Mouse (Mus musculus) ovary, postnatal 10 days (tissue): ENCODE measurements around the gene Gm21887.
"Not testable (repeated sequence)": the region's sequence is repeated elsewhere in the genome, so short reads cannot be mapped to it uniquely, and the experiment has no call there.

Experiments used
- DNase-seq: peaks from one replicate; pipeline ENCODE4 v3.0.0; 2022; ENCODE audit warnings: low spot score

Gene Gm21887

DNA sequence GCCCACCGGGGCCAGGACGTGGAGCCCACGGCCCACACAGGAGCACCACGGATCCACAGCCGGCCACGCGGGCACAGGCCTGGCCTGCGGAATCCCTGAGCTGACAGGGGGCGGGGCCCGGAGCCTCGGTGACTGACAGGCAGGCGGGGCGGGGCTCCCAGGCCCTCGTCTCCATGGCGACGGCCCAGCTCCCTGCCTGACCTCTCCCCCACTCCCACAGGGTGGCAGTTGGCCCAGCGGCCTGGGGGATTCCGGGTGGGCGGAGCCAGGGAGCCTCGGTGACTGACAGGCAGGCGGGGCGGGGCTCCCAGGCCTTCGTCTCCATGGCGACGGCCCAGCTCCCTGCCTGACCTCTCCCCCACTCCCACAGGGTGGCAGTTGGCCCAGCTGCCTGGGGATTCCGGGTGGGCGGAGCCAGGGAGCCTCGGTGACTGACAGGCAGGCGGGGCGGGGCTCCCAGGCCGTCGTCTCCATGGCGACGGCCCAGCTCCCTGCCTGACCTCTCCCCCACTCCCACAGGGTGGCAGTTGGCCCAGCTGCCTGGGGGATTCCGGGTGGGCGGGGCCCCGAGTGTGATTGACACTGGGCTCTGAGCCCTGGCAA, 11.5 kb upstream of the Gm21887 start:
- peak; percentile 100 for DNase-seq

DNA sequence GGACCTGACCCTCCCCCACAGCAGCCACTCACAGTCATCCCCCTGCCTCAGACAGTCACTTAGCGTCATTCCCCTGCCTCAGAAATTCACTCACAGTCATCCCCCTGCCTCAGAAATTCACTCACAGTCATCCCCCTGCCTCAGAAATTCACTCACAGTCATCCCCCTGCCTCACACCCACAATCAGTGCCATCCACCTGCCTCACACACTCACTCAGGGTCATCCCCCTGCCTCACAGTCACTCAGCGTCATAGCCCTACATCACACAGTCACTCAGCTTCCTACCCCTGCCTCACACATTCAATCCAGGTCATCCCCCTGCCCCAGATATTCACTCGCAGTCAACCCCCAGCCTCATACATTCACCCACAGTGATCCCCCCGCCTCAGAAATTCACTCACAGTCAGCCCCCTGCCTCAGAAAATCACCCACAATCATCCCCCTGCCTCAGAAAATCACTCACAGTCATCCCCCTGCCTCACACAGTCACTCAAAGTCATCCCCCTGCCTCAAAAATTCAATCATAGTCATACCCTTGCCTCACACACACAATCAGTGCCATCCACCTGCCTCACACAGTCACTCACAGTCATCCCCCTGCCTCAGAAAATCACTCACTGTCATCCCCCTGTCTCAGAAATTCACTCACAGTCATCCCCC, 10.8 kb upstream of the Gm21887 start:
- DNase-seq, result not testable (repeated sequence)

DNA sequence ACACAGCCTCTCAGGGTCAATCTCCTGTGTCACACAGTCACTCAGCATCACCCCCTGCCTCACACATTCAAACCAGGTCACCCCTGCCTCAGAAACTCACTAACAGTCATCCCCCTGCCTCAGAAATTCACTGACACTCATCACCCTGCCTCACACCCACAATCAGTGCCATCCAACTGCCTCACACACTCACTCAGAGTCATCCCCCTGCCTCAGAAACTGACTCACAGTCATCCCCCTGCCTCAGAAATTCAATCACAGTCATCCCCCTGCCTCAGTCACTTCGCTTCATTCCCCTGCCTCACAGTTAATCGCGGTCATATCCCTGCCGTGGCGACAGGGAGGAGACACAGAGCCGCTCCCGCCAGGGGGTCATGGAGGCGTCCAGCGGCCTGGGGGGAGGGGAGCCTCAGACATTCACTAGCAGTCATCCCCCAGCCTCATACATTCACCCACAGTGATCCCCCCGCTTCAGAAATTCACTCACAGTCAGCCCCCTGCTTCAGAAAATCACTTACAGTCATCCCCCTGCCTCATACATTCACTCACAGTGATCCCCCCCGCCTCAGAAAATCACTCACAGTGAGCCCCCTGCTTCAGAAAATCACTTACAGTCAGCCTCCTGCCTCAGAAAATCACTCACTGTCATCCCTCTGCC, 10.1 kb upstream of the Gm21887 start:
- DNase-seq, result not testable (repeated sequence)

DNA sequence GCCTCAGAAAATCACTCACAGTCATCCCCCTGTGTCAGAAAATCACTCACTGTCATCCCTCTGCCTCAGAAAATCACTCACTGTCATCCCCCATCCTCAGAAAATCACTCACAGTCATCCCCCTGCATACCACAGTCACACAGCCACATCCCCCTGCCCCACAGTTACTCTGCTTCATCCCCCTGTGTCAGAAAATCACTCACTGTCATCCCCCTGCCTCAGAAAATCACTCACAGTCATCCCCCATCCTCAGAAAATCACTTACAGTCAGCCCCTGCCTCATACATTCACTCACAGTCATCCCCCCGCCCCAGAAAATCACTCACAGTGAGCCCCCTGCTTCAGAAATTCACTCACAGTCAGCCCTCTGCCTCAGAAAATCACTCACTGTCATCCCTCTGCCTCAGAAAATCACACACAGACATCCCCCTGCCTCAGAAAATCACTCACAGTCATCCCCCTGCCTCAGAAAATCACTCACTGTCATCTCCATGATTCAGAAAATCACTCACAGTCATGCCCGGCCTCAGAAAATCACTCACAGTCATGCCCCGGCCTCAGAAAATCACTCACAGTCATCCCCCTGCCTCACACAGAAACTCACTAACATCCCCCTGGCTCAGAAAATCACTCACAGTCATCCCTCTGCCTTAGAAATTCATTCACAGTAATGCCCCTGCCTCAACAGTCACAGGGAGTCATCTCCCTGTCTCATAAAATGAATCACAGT, 9.4 kb upstream of the Gm21887 start:
- not testable (repeated sequence) for DNase-seq

DNA sequence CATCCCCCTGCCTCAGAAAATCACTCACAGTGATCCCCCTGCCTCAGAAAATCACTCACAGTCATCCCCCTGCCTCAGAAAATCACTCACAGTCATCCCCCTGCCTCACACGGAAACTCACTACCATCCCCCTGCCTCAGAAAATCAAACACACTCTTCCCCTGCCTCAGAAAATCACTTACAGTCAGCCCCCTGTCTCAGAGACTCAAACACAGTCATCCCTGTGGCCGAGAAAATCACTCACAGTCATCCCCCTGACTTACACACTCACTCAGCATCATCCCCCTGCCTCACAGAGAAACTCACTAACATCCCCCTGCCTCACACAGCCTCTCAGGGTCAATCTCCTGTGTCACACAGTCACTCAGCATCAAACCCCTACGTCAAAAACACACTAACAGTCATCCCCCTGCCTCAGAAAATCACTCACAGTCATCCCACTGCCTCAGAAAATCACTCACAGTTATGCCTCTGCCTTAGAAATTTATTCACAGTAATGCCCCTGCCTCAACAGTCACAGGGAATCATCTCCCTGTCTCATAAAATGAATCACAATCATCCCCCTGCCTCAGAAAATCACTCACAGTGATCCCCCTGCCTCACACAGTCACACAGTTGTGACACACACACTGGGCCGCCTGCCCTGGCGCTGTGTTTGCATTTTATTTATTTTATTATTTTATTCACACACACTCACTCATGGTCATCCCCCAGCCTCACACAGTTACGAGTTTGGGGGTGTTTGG, 8.6 kb upstream of the Gm21887 start:
- DNase-seq, result not testable (repeated sequence)

DNA sequence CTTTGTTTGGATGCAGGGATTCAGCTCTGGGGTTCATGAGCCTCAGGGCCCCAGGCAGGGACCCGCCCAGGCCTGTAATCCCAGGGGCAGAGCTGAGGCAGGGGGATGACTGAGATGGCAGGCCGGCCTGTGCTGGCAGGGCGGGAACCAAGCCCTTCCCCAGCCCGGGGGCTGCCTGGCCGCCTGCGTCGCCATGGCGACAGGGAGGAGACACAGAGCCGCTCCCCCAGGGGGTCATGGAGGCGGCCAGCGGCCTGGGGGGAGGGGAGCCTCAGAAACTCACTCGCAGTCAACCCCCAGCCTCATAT, 8.1 kb upstream of the Gm21887 start:
- DNase-seq, result not testable (repeated sequence)

DNA sequence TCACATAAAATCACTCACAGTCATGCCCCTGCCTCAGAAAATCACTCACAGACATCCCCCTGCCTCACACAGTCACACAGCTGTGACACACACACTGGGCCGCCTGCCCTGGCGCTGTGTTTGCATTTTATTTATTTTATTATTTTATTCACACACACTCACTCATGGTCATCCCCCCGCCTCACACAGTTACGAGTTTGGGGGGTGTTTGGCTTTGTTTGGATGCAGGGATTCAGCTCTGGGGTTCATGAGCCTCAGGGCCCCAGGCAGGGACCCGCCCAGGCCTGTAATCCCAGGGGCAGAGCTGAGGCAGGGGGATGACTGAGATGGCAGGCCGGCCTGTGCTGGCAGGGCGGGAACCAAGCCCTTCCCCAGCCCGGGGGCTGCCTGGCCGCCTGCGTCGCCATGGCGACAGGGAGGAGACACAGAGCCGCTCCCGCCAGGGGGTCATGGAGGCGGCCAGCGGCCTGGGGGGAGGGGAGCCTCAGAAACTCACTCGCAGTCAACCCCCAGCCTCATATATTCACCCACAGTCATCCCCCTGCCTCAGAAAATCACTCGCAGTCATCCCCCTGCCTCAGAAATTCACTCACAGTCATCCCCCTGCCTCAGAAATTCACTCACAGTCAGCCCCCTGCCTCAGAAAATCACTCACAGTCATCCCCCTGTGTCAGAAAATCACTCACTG, 6.8 kb upstream of the Gm21887 start:
- not testable (repeated sequence) for DNase-seq

DNA sequence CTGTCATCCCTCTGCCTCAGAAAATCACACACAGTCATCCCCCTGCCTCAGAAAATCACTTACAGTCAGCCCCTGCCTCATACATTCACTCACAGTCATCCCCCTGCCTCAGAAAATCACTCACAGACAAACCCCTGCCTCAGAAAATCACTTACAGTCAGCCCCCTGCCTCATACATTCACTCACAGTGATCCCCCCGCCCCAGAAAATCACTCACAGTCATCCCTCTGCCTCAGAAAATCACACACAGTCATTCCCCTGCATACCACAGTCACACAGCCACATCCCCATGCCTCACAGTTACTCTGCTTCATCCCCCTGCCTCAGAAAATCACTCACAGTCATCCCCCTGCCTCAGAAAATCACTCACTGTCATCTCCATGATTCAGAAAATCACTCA, 5.9 kb upstream of the Gm21887 start:
- not testable (repeated sequence) for DNase-seq

DNA sequence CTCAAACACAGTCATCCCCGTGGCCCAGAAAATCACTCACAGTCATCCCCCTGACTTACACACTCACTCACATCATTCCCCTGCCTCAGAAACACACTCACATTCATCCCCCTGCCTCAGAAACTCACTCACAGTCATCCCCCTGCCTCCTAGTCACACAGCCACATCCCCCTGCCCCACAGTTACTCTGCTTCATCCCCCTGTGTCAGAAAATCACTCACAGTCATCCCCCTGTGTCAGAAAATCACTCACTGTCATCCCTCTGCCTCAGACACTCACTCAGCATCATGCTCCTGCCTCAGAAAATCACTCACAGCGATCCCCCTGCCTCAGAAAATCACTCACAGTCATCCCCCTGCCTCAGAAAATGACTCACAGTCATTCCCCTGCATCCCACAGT, 5.2 kb upstream of the Gm21887 start:
- DNase-seq, result not testable (repeated sequence)

DNA sequence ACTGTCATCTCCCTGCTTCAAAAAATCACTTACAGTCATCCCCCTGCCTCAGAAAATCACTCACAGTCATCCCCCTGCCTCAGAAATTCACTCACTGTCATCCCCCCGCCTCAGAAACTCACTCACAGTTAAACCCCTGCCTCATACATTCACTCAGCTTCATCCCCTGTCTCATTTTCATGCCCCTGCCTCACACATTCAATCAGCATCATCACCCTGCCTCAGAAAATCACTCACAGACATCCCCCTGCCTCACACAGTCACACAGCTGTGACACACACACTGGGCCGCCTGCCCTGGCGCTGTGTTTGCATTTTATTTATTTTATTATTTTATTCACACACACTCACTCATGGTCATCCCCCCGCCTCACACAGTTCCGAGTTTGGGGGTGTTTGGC, 4.7 kb upstream of the Gm21887 start:
- DNase-seq, result not testable (repeated sequence)

DNA sequence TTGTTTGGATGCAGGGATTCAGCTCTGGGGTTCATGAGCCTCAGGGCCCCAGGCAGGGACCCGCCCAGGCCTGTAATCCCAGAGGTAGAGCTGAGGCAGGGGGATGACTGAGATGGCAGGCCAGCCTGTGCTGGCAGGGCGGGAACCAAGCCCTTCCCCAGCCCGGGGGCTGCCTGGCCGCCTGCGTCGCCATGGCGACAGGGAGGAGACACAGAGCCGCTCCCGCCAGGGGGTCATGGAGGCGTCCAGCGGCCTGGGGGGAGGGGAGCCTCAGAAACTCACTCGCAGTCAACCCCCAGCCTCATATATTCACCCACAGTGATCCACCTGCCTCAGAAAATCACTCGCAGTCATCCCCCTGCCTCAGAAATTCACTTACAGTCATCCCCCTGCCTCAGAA, 4.3 kb upstream of the Gm21887 start:
- not testable (repeated sequence) for DNase-seq

DNA sequence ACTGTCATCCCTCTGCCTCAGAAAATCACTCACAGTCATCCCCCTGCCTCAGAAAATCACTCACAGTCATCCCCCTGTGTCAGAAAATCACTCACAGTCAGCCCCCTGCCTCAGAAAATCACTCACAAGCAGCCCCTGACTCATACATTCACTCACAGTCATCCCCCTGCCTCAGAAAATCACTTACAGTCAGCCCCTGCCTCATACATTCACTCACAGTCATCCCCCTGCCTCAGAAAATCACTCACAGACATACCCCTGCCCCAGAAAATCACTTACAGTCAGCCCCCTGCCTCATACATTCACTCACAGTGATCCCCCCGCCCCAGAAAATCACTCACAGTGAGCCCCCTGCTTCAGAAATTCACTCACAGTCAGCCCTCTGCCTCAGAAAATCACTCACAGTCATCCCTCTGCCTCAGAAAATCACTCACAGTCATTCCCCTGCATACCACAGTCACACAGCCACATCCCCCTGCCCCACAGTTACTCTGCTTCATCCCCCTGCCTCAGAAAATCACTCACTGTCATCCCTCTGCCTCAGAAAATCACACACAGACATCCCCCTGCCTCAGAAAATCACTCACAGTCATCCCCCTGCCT, 3.7 kb upstream of the Gm21887 start:
- DNase-seq, result not testable (repeated sequence)

DNA sequence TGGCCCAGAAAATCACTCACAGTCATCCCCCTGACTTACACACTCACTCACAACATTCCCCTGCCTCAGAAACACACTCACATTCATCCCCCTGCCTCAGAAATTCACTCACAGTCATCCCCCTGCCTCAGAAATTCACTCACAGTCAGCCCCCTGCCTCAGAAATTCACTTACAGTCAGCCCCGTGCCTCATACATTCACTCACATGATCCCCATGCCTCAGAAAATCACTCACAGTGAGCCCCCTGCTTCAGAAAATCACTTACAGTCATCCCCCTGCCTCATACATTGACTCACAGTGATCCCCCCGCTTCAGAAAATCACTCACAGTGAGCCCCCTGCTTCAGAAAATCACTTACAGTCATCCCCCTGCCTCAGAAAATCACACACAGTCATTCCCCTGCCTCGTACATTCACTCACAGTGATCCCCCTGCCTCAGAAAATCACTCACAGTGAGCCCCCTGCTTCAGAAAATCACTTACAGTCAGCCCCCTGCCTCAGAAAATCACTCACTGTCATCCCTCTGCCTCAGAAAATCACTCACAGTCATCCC, 2.7 kb upstream of the Gm21887 start:
- not testable (repeated sequence) for DNase-seq

DNA sequence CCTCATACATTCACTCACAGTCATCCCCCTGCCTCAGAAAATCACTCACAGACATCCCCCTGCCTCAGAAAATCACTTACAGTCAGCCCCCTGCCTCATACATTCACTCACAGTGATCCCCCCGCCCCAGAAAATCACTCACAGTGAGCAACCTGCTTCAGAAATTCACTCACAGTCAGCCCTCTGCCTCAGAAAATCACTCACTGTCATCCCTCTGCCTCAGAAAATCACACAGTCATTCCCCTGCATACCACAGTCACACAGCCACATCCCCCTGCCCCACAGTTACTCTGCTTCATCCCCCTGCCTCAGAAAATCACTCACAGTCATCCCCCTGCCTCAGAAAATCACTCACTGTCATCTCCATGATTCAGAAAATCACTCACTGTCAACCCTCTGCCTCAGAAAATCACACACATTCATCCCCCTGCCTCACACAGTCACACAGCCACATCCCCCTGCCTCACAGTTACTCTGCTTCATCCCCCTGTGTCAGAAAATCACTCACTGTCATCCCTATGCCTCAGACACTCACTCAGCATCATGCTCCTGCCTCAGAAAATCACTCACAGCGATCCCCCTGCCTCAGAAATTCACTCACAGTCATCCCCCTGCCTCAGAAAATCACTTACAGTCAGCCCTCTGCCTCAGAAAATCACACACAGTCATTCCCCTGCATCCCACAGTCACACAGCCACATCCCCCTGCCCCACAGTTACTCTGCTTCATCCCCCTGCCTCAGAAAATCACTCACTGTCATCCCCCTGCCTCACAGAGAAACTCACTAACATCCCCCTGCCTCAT, 1.9 kb upstream of the Gm21887 start:
- DNase-seq, result not testable (repeated sequence)

DNA sequence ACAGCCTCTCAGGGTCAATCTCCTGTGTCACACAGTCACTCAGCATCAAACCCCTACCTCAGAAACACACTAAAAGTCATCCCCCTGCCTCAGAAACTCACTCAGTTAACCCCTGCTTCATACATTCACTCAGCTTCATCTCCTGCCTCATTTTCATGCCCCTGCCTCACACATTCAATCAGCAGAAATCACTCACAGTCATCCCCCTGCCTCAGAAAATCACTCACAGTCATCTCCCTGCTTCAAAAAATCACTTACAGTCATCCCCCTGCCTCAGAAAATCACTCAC, 1.3 kb upstream of the Gm21887 start:
- DNase-seq, result not testable (repeated sequence)

DNA sequence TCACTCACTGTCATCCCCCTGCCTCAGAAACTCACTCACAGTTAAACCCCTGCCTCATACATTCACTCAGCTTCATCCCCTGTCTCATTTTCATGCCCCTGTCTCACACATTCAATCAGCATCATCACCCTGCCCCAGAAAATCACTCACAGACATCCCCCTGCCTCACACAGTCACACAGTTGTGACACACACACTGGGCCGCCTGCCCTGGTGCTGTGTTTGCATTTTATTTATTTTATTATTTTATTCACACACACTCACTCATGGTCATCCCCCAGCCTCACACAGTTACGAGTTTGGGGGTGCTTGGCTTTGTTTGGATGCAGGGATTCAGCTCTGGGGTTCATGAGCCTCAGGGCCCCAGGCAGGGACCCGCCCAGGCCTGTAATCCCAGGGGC, 875 bp upstream of the Gm21887 start:
- DNase-seq, result not testable (repeated sequence)

DNA sequence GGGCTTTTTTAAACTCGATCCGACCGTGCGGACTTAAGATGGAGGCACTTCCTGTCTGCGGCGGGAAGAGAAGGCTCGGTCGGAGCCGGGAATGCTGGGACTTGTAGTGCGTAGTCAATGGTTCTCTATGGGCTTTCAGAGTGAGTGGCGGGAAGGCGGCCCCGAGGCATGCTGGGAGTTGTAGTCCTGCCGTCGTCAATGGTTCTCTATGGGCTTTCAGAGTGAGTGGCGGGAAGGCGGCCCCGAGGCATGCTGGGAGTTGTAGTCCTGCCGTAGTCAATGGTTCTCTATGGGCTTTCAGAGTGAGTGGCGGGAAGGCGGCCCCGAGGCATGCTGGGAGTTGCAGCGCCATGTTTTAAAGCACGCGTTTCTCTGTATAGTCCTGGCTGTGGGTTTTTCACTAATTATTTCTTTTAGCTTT, 352 bp downstream of the Gm21887 start:
- DNase-seq, result peak; percentile 99

DNA sequence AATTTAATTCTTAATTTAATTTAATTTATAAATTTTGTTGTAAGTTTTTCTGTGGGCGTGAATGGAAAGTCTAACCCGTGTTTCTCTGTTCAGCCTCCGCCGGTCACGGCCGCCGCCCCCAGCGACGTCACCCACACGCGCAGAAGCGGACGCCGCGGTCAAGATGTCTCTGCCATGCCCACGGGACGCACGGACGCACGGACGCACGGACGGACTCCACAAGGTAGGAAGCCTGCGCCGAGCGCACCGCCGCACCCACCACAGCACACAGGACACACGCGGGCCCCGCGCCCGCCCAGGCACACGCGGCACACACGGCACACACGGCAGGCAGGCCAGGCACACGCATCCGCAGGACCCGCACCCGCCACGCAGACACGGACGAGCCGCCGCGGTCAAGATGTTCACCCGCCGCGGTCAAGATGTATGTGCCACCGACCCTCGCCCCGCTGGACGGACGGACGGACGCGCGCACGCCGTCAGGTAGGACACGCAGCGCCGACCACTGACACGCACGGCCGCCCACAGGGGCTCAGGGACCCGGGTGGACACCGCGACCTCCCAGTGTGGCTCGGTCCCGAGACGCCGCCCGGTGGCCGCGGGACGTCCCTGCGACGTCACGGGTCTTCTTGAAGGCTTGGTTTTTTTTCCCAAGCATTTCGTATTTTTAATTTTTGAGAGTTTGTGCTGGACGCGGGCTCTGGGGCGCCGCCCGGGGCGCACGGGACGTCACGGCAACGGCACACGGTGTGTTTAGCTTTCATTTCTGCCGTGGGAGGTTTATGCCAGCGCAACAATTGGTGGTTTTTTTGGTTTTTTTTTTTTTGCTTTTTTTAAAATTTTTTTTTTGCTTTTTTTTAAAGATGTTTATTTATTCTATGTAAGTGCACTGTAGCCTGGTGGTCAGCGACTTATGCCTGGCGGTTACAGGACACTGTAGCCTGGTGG, 1.4 kb downstream of the Gm21887 start:
- not testable (repeated sequence) for DNase-seq

DNA sequence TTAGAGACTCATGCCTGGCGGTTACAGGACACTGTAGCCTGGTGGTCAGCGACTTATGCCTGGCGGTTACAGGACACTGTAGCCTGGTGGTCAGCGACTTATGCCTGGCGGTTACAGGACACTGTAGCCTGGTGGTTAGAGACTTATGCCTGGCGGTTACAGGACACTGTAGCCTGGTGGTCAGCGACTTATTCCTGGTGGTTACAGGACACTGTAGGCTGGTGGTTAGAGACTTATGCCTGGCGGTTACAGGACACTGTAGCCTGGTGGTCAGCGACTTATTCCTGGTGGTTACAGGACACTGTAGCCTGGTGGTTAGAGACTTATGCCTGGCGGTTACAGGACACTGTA, 2.0 kb downstream of the Gm21887 start:
- not testable (repeated sequence) for DNase-seq
